Mouse (Mus musculus) kidney, adult 2 months (tissue): Measurements from ENCODE around the gene Ceacam19. TPM values are rescaled to one million over a fixed set of nuclear protein-coding genes. Genes with fewer than 3 reads are reported as not detected.

ENCODE experiments used
- DNase-seq: peaks from one replicate; pipeline ENCODE4 v3.0.0; 2021
- H3K27ac ChIP-seq: fragments of 200-500 bp; 2 replicates; pipeline ENCODE4 v1.5.1; 2012; ENCODE audit warnings: low read depth, low read length, control low read depth, inconsistent platforms; ENCODE audit not compliant: insufficient read depth
- H3K27me3 ChIP-seq: fragments of 200-500 bp; replicated peaks from 2 replicates; pipeline ENCODE4 v1.6.1; 2012; ENCODE audit warnings: mild to moderate bottlenecking, moderate library complexity, low read length, inconsistent platforms; ENCODE audit not compliant: control insufficient read depth, insufficient read depth
- H3K36me3 ChIP-seq: fragments of 200-500 bp; 2 replicates; pipeline ENCODE4 v1.6.1; 2012; ENCODE audit warnings: mild to moderate bottlenecking, moderate library complexity, low read length, inconsistent platforms; ENCODE audit not compliant: control insufficient read depth, insufficient read depth
- H3K4me1 ChIP-seq: fragments of 200-500 bp; 2 replicates; pipeline ENCODE4 v1.6.1; 2011; ENCODE audit warnings: low read length; ENCODE audit not compliant: control insufficient read depth, insufficient read depth
- H3K4me3 ChIP-seq: fragments of 200-500 bp; 2 replicates; pipeline ENCODE4 v1.5.1; 2011; ENCODE audit warnings: mild to moderate bottlenecking, low read depth, low read length, control low read depth; ENCODE audit not compliant: insufficient read depth
- CTCF ChIP-seq: fragments of 200-500 bp; conservative IDR thresholded peaks from 2 replicates; pipeline ENCODE4 v1.5.1; 2011; ENCODE audit warnings: low read depth, mild to moderate bottlenecking, control low read depth, low read length, moderate library complexity, mixed read lengths; ENCODE audit not compliant: insufficient read depth, insufficient read length
- POLR2A ChIP-seq: fragments of 200-500 bp; IDR thresholded peaks from one replicate; pipeline ENCODE4 v1.6.1; 2011; ENCODE audit warnings: low read depth, low read length, control low read depth
- WGBS: fragments of 180-500 bp; shearing (Covaris S2); methylation state at CpG from one replicate; pipeline ENCODE4 v1.1.7; 2018; 5-methylcytosine and 5-hydroxymethylcytosine counted together
- polyA plus RNA-seq: library from polyadenylated mRNA; depleted of rRNA; stranded (reverse); fragments of >200 nt; gene quantifications from 2 replicates; pipeline ENCODE4 v1.2.3, GENCODE M21; 2012; rRNA removed

Gene Ceacam19
- polyA plus RNA-seq, 1 experiment: 0.25 TPM

DNA sequence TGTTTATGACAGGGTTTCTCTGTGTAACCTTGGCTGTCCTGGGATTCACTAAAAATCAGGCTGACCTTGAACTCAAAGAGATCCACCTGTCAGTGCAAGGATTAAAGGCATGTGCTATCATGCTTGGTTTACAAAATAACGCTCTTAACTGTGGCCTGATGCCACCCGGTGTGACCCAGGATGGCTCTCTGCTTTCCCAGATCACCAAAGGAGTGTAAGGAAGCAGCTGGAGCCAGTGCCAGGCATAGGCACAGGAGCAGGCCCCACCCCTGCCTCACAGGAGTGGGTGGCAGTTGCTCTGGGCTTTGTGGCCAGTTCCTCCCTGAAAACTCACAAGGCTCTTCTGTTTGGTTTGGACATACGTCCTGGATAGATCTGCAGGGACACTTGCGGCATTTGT is 47.4 kb downstream of the Ceacam19 start:
- DNase-seq: no peak
- 86% methylated on average over 4 of the region's 4 CpGs for WGBS
- Histone ChIP-seq H3K36me3 (no peaks in the 10 kb centered on the region), H3K27me3 (no peaks in the 10 kb centered on the region), H3K27ac (no peak overlapping the region), H3K4me3 (no peak overlapping the region), H3K4me1 (peaks cover 3% of the 10 kb centered on the region; the same call in 1 of the 2 replicates)
- TF ChIP-seq CTCF (no peak), POLR2A (no peak)

GRCm38 (mm10) chr7:19836843-19837242 is 50.9 kb downstream of the Ceacam19 start:
- DNase-seq: peak; percentile 47
- H3K27me3 ChIP-seq: no peaks in the 10 kb centered on the region
- H3K27ac ChIP-seq: no peak overlapping the region
- H3K4me3 ChIP-seq: no peak overlapping the region
- H3K4me1 ChIP-seq: no peaks in the 10 kb centered on the region; the same call in 1 of the 2 replicates
- WGBS: 46% methylated on average over 3 of the region's 3 CpGs
- no peaks in the 10 kb centered on the region for H3K36me3 ChIP-seq
- TF ChIP-seq POLR2A (no peak), CTCF (no peak)

GRCm38 (mm10) chr7:19834055-19834454 is 53.7 kb downstream of the Ceacam19 start:
- H3K27me3 ChIP-seq: no peaks in the 10 kb centered on the region

DNA sequence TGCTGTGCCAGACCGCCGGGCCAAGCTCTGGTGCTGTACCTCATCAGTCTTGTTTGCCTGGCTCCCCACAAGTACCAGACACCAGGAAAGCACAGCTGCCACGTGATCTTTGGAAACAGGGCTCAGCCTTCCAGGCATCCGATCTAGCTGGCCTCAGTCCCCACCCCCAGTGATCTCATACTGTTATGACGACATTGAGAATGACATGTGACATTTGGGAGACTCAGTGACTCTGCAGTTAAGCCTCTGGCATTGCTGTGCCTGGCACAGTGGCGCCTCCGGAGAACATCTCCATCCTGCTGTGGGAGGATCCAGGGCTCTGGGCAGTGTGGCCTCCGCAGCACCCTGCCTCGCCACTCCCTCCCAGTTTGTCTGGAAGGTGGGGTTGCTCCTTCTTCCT is 55.9 kb downstream of the Ceacam19 start:
- TF ChIP-seq CTCF (no peak), POLR2A (no peak)
- Histone ChIP-seq H3K27me3 (no peaks in the 10 kb centered on the region), H3K36me3 (no peaks in the 10 kb centered on the region), H3K4me1 (peaks cover 11% of the 10 kb centered on the region; the same call in 1 of the 2 replicates), H3K4me3 (no peak overlapping the region), H3K27ac (no peak overlapping the region)
- WGBS: 53% methylated on average over 9 of the region's 9 CpGs
- no peak for DNase-seq

More at GRCm38 (mm10) chr7:19834055-19834454, 53.7 kb downstream of the Ceacam19 start:
- no peak overlapping the region for H3K27ac ChIP-seq
- DNase-seq: no peak
- H3K4me1 ChIP-seq: peaks cover 11% of the 10 kb centered on the region; the same call in 1 of the 2 replicates
- WGBS: 65% methylated on average over 3 of the region's 3 CpGs
- H3K36me3 ChIP-seq: no peaks in the 10 kb centered on the region
- H3K4me3 ChIP-seq: no peak overlapping the region
- TF ChIP-seq CTCF (0 out of 2 replicates have a peak, but pooled peaks have one; percentile 17), POLR2A (no peak)

DNA sequence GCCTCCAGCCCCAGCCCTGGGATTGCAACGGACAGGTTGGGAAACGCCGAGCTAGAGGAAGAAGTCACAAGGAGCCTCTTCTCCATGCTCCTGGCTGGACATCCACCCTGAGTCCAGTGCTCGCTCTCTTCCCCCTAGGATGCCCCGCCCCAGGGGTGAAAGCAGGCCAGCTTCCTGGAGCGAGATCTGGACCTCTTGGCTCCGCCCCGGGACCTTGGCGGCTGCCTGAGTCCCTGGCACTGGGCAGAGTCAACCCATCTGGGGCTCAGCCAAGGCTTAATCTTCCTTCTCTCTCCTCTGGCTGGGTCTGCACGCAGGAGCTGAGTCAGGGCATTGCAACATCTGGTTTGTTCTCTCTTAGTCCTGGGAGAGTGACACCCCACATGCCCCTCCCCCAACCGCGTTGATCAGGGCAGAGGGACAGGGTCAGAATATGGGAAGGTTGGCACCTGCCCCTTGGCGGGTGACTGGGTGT is 57.0 kb downstream of the Ceacam19 start:
- Histone ChIP-seq H3K4me1 (peaks cover 11% of the 10 kb centered on the region; the same call in 1 of the 2 replicates), H3K4me3 (no peak overlapping the region), H3K27me3 (no peaks in the 10 kb centered on the region), H3K27ac (peak overlapping the region; percentile 32), H3K36me3 (no peaks in the 10 kb centered on the region)
- 11% methylated on average over 13 of the region's 13 CpGs for WGBS
- peak; percentile 97 for DNase-seq
- no peak for TF ChIP-seq CTCF
- TF ChIP-seq POLR2A: no peak

DNA sequence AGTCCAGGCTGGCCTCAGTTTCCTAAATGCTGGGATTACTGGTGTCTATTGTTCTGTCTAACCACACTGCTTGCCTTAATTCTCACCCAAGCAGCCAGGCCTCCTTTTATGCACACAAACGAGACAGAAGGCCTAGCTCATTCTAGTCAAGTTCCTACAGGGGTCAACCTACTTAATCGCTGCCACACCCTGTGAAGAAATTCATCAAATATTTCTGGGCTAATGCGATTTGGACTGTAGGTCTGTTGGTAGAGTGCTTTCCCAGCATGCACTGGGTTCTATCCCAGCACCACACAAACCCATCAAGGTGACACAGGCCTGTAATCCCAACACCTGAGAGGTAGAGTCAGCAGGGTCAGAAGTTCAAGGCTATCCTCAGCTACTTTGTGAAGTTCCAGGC is 58.1 kb downstream of the Ceacam19 start:
- no peak for DNase-seq
- Histone ChIP-seq H3K4me3 (no peak overlapping the region), H3K27ac (no peak overlapping the region), H3K4me1 (peaks cover 15% of the 10 kb centered on the region; the same call in 1 of the 2 replicates), H3K27me3 (no peaks in the 10 kb centered on the region), H3K36me3 (no peaks in the 10 kb centered on the region)
- TF ChIP-seq CTCF (no peak), POLR2A (no peak)
- WGBS: 83% methylated on average over 3 of the region's 3 CpGs

DNA sequence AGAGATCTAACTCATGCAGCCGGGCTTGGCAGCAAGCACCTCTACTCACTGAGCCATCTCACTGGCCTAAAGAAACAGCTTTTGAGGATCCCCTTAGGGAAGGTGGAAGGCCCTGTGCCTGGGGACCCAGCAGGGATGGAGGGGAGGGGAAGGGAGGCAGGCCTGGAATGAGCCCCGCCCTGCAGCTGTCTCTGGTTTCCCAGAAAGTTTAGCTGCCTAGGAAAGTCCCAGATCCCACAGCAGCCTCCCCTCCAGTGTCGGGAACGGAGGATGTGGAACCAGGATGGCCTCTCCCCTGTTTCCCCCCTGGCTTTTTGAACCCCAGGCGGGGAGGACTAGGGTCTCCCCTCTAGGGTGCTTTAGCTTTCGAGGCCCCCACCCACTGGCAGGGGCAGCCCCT is 61.0 kb downstream of the Ceacam19 start:
- DNase-seq: no peak
- H3K27ac ChIP-seq: no peak overlapping the region
- H3K27me3 ChIP-seq: no peaks in the 10 kb centered on the region
- peaks cover 29% of the 10 kb centered on the region for H3K4me1 ChIP-seq
- H3K36me3 ChIP-seq: no peaks in the 10 kb centered on the region
- WGBS: 69% methylated on average over 6 of the region's 6 CpGs
- no peak overlapping the region for H3K4me3 ChIP-seq
- TF ChIP-seq POLR2A (no peak), CTCF (no peak)

Other genes with a start within 250 kb of the Ceacam19 start
- gene Clptm1, start 222.9 kb downstream of the Ceacam19 start, polyA plus RNA-seq: 144 and 182 TPM in 2 replicates
- gene Apoc2, start 210.0 kb downstream of the Ceacam19 start, polyA plus RNA-seq: 0.42 and 0.57 TPM in 2 replicates
- gene Gm44805, start 206.5 kb downstream of the Ceacam19 start, polyA plus RNA-seq: not detected in 2 replicates
- gene Apoc4, start 206.5 kb downstream of the Ceacam19 start, polyA plus RNA-seq: 0.29 TPM in 1 of 2 replicates, not detected in the other
- 12.2 and 16.5 TPM in 2 replicates for gene Apoc1, start 195.3 kb downstream of the Ceacam19 start, polyA plus RNA-seq
- 922 and 939 TPM in 2 replicates for gene Apoe, start 188.8 kb downstream of the Ceacam19 start, polyA plus RNA-seq
- gene Tomm40, start 172.5 kb downstream of the Ceacam19 start, polyA plus RNA-seq: 83.9 and 86.3 TPM in 2 replicates
- 44.5 and 47.7 TPM in 2 replicates for gene Nectin2, start 137.5 kb downstream of the Ceacam19 start, polyA plus RNA-seq
- 237 and 272 TPM in 2 replicates for gene Bcam, start 116.9 kb downstream of the Ceacam19 start, polyA plus RNA-seq
- gene Cblc, start 91.2 kb downstream of the Ceacam19 start, polyA plus RNA-seq: 24.4 and 32.6 TPM in 2 replicates
- 10.3 and 14.4 TPM in 2 replicates for gene Bcl3, start 65.2 kb downstream of the Ceacam19 start, polyA plus RNA-seq
- gene Gm19345, start 36.0 kb downstream of the Ceacam19 start, polyA plus RNA-seq: 0.12 TPM in 1 of 2 replicates, not detected in the other
- gene Ceacam16, start 26.7 kb downstream of the Ceacam19 start, polyA plus RNA-seq: 0.14 and 0.16 TPM in 2 replicates
- gene Pvr, start 33.2 kb upstream of the Ceacam19 start, polyA plus RNA-seq: 10.9 and 12.3 TPM in 2 replicates
- gene Igsf23, start 62.8 kb upstream of the Ceacam19 start, polyA plus RNA-seq: 0.14 and 0.31 TPM in 2 replicates
- gene Ceacam20, start 77.4 kb upstream of the Ceacam19 start, polyA plus RNA-seq: 0.03 TPM in 1 of 2 replicates, not detected in the other
- not detected in 2 replicates for gene Nlrp9b, start 103.5 kb upstream of the Ceacam19 start, polyA plus RNA-seq
- gene Vmn1r91, start 211.7 kb upstream of the Ceacam19 start, polyA plus RNA-seq: not detected in 2 replicates
- not detected in 2 replicates for gene Gm16442, start 234.6 kb upstream of the Ceacam19 start, polyA plus RNA-seq